Mouse (Mus musculus) lung, adult 2 months (tissue): ENCODE measurements around the gene Tenm3. TPM values are rescaled to one million over a fixed set of nuclear protein-coding genes. Genes with fewer than 3 reads are reported as not detected.

Experiments used
- DNase-seq: peaks from one replicate; pipeline ENCODE4 v3.0.0; 2022
- H3K4me1 ChIP-seq: fragments of 200-500 bp; 2 replicates; pipeline ENCODE4 v1.6.1; 2011; ENCODE audit warnings: low read length; ENCODE audit not compliant: control insufficient read depth, insufficient read depth
- H3K4me3 ChIP-seq: fragments of 200-500 bp; replicated peaks from 2 replicates; pipeline ENCODE3; 2011; ENCODE audit warnings: low read depth, mild to moderate bottlenecking, control low read depth, low read length; ENCODE audit errors: extremely low read depth
- CTCF ChIP-seq: fragments of 200-500 bp; IDR thresholded peaks from 2 replicates; pipeline ENCODE4 v1.5.1; 2011; ENCODE audit warnings: mild to moderate bottlenecking, low read length, control low read depth; ENCODE audit not compliant: insufficient read depth
- POLR2A ChIP-seq: fragments of 200-500 bp; IDR thresholded peaks from 2 replicates; pipeline ENCODE4 v1.6.1; 2011; ENCODE audit warnings: low read depth, mild to moderate bottlenecking, control low read depth, low read length, borderline replicate concordance; ENCODE audit errors: extremely low read depth
- WGBS: fragments of 180-500 bp; shearing (Covaris S2); methylation state at CpG from one replicate; pipeline ENCODE4 v1.1.7; 2018; 5-methylcytosine and 5-hydroxymethylcytosine counted together
- polyA plus RNA-seq: library from polyadenylated mRNA; depleted of rRNA; stranded (reverse); fragments of >200 nt; gene quantifications from 2 replicates; pipeline ENCODE4 v1.2.3, GENCODE M21; 2012

Tenm3 gene
- polyA plus RNA-seq, 1 experiment: 1.1 TPM

DNA sequence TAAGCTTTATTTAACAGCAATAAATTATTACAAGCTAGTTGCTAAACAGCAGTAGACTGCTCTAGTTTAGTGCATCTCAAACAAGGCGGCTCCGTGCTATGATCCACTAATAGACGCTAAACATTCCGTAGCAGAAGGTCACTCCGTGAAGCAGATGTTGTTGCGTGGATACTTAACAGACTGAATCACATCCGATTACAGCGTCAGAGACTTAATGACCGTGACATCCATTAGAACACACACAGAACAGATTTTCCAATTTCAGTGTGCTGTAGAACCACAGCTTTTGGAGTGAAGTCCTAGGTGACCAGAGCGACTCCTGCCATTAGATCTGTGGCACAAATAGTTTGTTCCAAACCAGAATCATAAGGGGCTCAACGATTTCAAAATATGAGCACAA is 426.0 kb downstream of the Tenm3 start:
- WGBS: 87% methylated on average over 11 of the region's 11 CpGs

DNA sequence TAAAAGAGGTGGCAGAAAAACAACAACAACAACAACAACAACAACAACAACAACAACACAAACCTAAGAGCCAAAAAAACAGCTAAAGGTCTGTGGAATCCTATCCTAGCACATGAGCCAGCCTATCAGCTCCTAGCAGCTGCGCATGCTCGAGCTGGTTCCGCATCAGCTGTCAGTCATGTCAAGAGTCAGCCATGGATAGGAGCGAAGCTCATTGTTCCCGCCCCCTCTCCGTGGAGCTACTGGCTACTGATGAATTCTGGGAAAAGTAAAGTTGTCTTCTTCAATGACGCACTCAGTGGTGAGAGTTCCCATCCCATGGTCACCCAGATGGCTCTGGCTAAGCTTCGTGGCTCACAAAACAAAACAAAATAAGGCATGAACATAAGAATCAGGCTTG is 432.8 kb downstream of the Tenm3 start:
- no peak for TF ChIP-seq CTCF
- no peak for TF ChIP-seq POLR2A
- 96% methylated on average over 8 of the region's 8 CpGs for WGBS
- no peak for DNase-seq
- H3K4me1 ChIP-seq: no peaks in the 10 kb centered on the region
- H3K4me3 ChIP-seq: no peak overlapping the region

More for the DNA sequence above, 426.0 kb downstream of the Tenm3 start:
- Histone ChIP-seq H3K4me3 (no peak overlapping the region), H3K4me1 (no peaks in the 10 kb centered on the region)
- TF ChIP-seq CTCF (no peak), POLR2A (no peak)
- DNase-seq: no peak

GRCm38 (mm10) chr8:48400572-48400972 is 443.2 kb downstream of the Tenm3 start:
- H3K4me1 ChIP-seq: no peaks in the 10 kb centered on the region
- no peak for DNase-seq
- no peak for TF ChIP-seq POLR2A
- no peak for TF ChIP-seq CTCF
- 76% methylated on average over 12 of the region's 12 CpGs for WGBS
- no peak overlapping the region for H3K4me3 ChIP-seq

GRCm38 (mm10) chr8:48385833-48386232 is 457.9 kb downstream of the Tenm3 start:
- Histone ChIP-seq H3K4me1 (no peaks in the 10 kb centered on the region), H3K4me3 (no peak overlapping the region)
- DNase-seq: no peak
- TF ChIP-seq CTCF (no peak), POLR2A (no peak)
- 77% methylated on average over 10 of the region's 10 CpGs for WGBS

DNA sequence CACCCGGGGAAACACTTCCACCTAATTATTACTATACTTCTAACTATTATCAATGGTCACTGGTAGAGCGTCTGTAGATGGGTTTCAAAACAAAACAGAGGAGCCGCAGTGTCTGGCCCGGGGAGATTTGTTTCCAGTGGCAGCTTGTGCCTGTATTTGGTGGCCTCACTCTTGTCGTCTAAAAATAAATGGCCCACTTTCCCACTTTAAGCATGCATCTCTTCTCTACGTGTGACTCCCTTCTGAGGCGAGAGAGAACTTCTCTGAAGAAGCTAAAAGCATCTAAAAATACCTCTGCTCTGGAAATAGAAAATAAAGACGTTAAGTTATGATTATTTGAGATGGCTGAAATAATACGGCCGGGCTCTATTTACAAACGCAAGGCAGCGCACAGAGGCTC is 463.7 kb downstream of the Tenm3 start:
- 73% methylated on average over 12 of the region's 12 CpGs for WGBS
- Histone ChIP-seq H3K4me3 (no peak overlapping the region), H3K4me1 (no peaks in the 10 kb centered on the region)
- TF ChIP-seq CTCF (no peak), POLR2A (no peak)
- DNase-seq: no peak

DNA sequence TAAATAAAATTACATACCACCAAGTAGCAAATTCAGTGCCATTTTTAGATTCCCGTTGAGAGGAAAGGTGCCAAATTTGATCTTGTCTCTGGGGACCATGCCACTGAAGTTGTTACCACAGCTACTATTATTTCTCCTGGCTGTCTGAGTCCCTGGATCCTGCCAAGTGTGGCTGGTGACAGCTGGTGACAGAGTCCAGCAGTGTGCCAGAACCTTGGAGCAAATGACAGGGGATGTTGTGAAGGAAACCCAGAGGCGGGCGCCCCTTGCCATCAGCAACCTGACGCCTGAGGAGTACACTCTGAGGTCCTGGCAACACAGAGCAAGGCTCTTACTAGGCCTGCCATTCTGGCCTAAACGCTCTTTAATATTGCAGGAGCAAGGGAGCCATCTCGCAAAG is 467.0 kb downstream of the Tenm3 start:
- DNase-seq: no peak
- Histone ChIP-seq H3K4me3 (no peak overlapping the region), H3K4me1 (no peaks in the 10 kb centered on the region)
- no peak for TF ChIP-seq POLR2A
- no peak for TF ChIP-seq CTCF
- WGBS: 66% methylated on average over 6 of the region's 6 CpGs

DNA sequence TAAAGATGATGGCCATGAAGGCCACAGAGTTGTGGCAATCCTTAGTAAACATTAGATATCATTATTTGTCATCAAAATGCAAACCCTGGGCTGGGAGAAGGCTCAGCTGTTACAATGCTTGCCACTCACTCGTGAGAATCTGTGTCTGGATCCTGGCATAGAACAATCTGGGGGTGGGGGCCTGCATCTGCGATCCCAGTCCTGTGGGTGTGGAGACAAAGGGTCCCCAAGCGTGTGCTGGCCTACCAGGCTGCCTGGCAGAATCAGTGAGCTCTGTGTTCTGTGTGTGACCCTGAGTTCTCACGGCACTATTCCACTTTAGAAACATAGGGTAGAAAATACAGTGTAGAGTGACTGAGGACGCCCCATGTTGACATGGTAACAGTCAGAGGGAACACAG is 468.6 kb downstream of the Tenm3 start:
- DNase-seq: no peak
- Histone ChIP-seq H3K4me1 (no peaks in the 10 kb centered on the region), H3K4me3 (no peak overlapping the region)
- WGBS: 76% methylated on average over 5 of the region's 5 CpGs
- TF ChIP-seq POLR2A (no peak), CTCF (no peak)

- DNase-seq: no peak
- 89% methylated on average over 11 of the region's 11 CpGs for WGBS
- no peak overlapping the region for H3K4me3 ChIP-seq
- TF ChIP-seq POLR2A (no peak), CTCF (no peak)
- H3K4me1 ChIP-seq: no peaks in the 10 kb centered on the region
These were observed 470.3 kb downstream of the Tenm3 start for GRCm38 (mm10) chr8:48373404-48373803.

DNA sequence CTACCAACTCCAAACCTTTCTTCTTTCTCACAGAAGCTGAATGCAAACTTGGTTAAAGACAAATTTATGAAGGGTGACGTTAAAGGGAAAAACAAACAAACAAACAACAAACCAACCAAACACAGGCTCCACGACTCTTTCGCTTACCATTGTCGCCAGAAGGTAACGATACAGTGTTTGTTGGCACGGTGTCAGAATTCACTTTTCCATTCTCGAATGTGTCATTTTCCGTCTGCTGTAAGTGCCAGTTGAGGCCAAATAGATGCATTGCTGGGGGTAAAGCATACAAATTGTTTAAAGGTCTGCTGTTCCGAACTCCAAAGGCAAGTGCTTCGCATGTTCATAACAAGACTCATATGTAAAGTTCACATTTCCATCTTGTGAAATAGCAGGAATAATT is 476.6 kb downstream of the Tenm3 start:
- Histone ChIP-seq H3K4me3 (no peak overlapping the region), H3K4me1 (no peaks in the 10 kb centered on the region)
- 83% methylated on average over 10 of the region's 10 CpGs for WGBS
- TF ChIP-seq CTCF: no peak
- TF ChIP-seq POLR2A: no peak
- no peak for DNase-seq

DNA sequence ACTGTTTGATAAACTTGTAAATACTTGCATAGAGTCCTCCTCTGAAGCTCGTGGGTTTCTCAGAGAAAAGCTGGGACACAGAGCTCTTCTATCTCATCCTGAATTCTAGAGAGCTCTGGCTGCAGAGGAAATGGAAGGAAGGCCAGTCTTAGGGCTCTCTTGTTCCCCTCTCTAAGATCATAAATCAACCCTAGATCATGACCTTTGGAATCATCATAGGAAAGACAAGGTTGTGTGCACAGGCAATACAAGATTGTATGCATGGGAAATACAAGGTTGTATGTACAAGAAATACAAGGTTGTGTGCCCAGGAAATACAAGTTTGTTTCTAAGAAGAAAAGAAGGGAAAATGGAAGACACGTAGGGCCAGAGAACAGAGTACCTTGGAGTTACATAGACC is 486.9 kb downstream of the Tenm3 start:
- 65% methylated on average over 2 of the region's 2 CpGs for WGBS
- Histone ChIP-seq H3K4me3 (no peak overlapping the region), H3K4me1 (no peaks in the 10 kb centered on the region)
- DNase-seq: no peak
- no peak for TF ChIP-seq CTCF
- TF ChIP-seq POLR2A: no peak
